Mouse (Mus musculus) liver, embryonic 12.5 days (tissue): ENCODE measurements around the gene 1600015I10Rik. TPM values are rescaled to one million over a fixed set of nuclear protein-coding genes. Genes with fewer than 3 reads are reported as not detected.
"Not testable (repeated sequence)": the region's sequence is repeated elsewhere in the genome, so short reads cannot be mapped to it uniquely, and the experiment has no call there.

Source experiments
- ATAC-seq: fragments of 200-750 bp; cut with Nextera tagmentation; 2 replicates; pipeline ENCODE4 v1.8.0; 2017; ENCODE audit warnings: moderate number of reproducible peaks, mild to moderate bottlenecking, moderate library complexity
- H3K27ac ChIP-seq: fragments of 300-500 bp; sonication (generic); 2 replicates; pipeline ENCODE4 v1.5.1; 2016; ENCODE audit warnings: mild to moderate bottlenecking
- H3K27me3 ChIP-seq: fragments of 300-500 bp; sonication (generic); replicated peaks from 2 replicates; pipeline ENCODE4 v1.6.1; 2016; ENCODE audit warnings: mild to moderate bottlenecking, moderate library complexity
- H3K36me3 ChIP-seq: fragments of 300-500 bp; sonication (generic); 2 replicates; pipeline ENCODE4 v1.6.1; 2016; ENCODE audit warnings: mild to moderate bottlenecking, moderate library complexity
- H3K4me1 ChIP-seq: fragments of 300-500 bp; sonication (generic); 2 replicates; pipeline ENCODE4 v1.6.1; 2016
- H3K4me2 ChIP-seq: fragments of 300-500 bp; sonication (generic); 2 replicates; pipeline ENCODE4 v1.6.1; 2016; ENCODE audit warnings: mild to moderate bottlenecking, moderate library complexity
- H3K4me3 ChIP-seq: fragments of 300-500 bp; sonication (generic); 2 replicates; pipeline ENCODE4 v1.5.1; 2016; ENCODE audit warnings: mild to moderate bottlenecking, moderate library complexity
- H3K9ac ChIP-seq: fragments of 300-500 bp; sonication (generic); 2 replicates; pipeline ENCODE4 v1.6.1; 2016; ENCODE audit warnings: mild to moderate bottlenecking, moderate library complexity
- H3K9me3 ChIP-seq: fragments of 300-500 bp; sonication (generic); replicated peaks from 2 replicates; pipeline ENCODE4 v1.6.1; 2016; ENCODE audit warnings: mild to moderate bottlenecking, moderate library complexity
- WGBS: fragments of 180-500 bp; shearing (Covaris S2); methylation state at CpG from one replicate; pipeline ENCODE4 v1.1.7; 2016; ENCODE audit not compliant: insufficient replicate concordance; 5-methylcytosine and 5-hydroxymethylcytosine counted together
- polyA plus RNA-seq: library from polyadenylated mRNA; unstranded; fragments of >200 nt; fragmentation: Nextera tagmentation; extraction: Ambion mirVana; gene quantifications from 2 replicates; pipeline ENCODE4 v1.2.1, GENCODE M21; 2016

1600015I10Rik gene
- polyA plus RNA-seq, result not detected in 2 replicates

- no peaks in the 10 kb centered on the region for H3K4me1 ChIP-seq
- H3K27ac ChIP-seq, result no peak within 1 kb of the TSS
- no peak for ATAC-seq
- H3K36me3 ChIP-seq, result no peaks in the 10 kb centered on the region
- WGBS, result 68% methylated on average over 5 of the region's 5 CpGs
- H3K9ac ChIP-seq, result no peak within 1 kb of the TSS
- no peak within 1 kb of the TSS for H3K4me3 ChIP-seq
- H3K4me2 ChIP-seq, result no peak within 1 kb of the TSS
- H3K9me3 ChIP-seq, result no peaks in the 10 kb centered on the region
- no peaks in the 10 kb centered on the region for H3K27me3 ChIP-seq
These were observed at the start of gene 1600015I10Rik for GRCm38 (mm10) chr6:48929595-48929994. Gene 1600015I10Rik, plus strand, starts transcription at chr6:48929895.

GRCm38 (mm10) chr6:48894203-48894602 is 35.5 kb upstream of the 1600015I10Rik start:
- no peak overlapping the region for H3K27ac ChIP-seq
- H3K4me1 ChIP-seq, result peaks cover 16% of the 10 kb centered on the region; the same call in 1 of the 2 replicates
- no peaks in the 10 kb centered on the region for H3K27me3 ChIP-seq
- H3K9ac ChIP-seq, result no peak overlapping the region
- ATAC-seq, result no peak
- no peaks in the 10 kb centered on the region for H3K9me3 ChIP-seq
- no peak overlapping the region for H3K4me2 ChIP-seq
- 9% methylated on average over 4 of the region's 4 CpGs for WGBS
- no peak overlapping the region for H3K4me3 ChIP-seq
- H3K36me3 ChIP-seq, result no peaks in the 10 kb centered on the region

- H3K9ac ChIP-seq, result no peak overlapping the region
- H3K4me3 ChIP-seq, result no peak overlapping the region
- H3K36me3 ChIP-seq, result no peaks in the 10 kb centered on the region
- 64% methylated on average over 8 of the region's 8 CpGs for WGBS
- no peak overlapping the region for H3K27ac ChIP-seq
- no peaks in the 10 kb centered on the region for H3K9me3 ChIP-seq
- H3K4me2 ChIP-seq, result no peak overlapping the region
- ATAC-seq, result no peak
- peaks cover 16% of the 10 kb centered on the region; the same call in 1 of the 2 replicates for H3K4me1 ChIP-seq
- no peaks in the 10 kb centered on the region for H3K27me3 ChIP-seq
These were observed 34.5 kb upstream of the 1600015I10Rik start for GRCm38 (mm10) chr6:48894938-48895818.

- Histone ChIP-seq H3K9me3 (no peaks in the 10 kb centered on the region), H3K27ac (no peak overlapping the region), H3K36me3 (no peaks in the 10 kb centered on the region), H3K4me3 (no peak overlapping the region), H3K4me2 (no peak overlapping the region), H3K4me1 (peaks cover 16% of the 10 kb centered on the region; the same call in 1 of the 2 replicates), H3K27me3 (no peaks in the 10 kb centered on the region), H3K9ac (no peak overlapping the region)
- WGBS, result 74% methylated on average over 5 of the region's 5 CpGs
- ATAC-seq, result no peak
These were observed 33.8 kb upstream of the 1600015I10Rik start for GRCm38 (mm10) chr6:48895941-48896340.

DNA sequence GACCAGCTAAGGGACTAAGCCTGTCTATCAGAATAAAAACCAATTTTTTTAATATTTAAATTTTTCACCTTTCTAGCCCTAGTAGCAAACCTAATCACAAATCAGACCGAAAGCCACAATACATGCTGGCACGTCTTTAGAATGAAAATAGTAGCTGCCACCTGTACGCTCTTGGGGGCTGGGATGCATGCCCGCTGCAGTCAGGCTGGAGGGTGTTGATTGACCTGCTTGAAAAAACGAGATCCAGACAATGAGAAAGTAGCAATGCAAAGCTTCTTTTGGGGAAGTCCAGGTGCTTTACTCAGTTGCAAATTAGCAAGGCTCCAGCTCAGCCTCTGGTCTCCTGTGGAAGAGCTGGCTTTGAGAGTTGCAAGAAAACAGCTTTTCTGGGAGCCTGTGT is 32.7 kb upstream of the 1600015I10Rik start:
- 71% methylated on average over 5 of the region's 5 CpGs for WGBS

GRCm38 (mm10) chr6:48901316-48901715 is 28.4 kb upstream of the 1600015I10Rik start:
- not testable (repeated sequence) for H3K4me3 ChIP-seq, H3K9ac ChIP-seq, H3K9me3 ChIP-seq, H3K36me3 ChIP-seq, H3K27ac ChIP-seq, H3K27me3 ChIP-seq, H3K4me2 ChIP-seq, H3K4me1 ChIP-seq, ATAC-seq
- 81% methylated on average over 11 of the region's 11 CpGs for WGBS

More for the DNA sequence above, 32.7 kb upstream of the 1600015I10Rik start:
- no peaks in the 10 kb centered on the region for H3K36me3 ChIP-seq
- H3K9ac ChIP-seq, result no peak overlapping the region
- H3K27me3 ChIP-seq, result no peaks in the 10 kb centered on the region
- peaks cover 16% of the 10 kb centered on the region; the same call in 1 of the 2 replicates for H3K4me1 ChIP-seq
- H3K4me2 ChIP-seq, result no peak overlapping the region
- no peak overlapping the region for H3K4me3 ChIP-seq
- no peaks in the 10 kb centered on the region for H3K9me3 ChIP-seq
- no peak for ATAC-seq
- H3K27ac ChIP-seq, result no peak overlapping the region

DNA sequence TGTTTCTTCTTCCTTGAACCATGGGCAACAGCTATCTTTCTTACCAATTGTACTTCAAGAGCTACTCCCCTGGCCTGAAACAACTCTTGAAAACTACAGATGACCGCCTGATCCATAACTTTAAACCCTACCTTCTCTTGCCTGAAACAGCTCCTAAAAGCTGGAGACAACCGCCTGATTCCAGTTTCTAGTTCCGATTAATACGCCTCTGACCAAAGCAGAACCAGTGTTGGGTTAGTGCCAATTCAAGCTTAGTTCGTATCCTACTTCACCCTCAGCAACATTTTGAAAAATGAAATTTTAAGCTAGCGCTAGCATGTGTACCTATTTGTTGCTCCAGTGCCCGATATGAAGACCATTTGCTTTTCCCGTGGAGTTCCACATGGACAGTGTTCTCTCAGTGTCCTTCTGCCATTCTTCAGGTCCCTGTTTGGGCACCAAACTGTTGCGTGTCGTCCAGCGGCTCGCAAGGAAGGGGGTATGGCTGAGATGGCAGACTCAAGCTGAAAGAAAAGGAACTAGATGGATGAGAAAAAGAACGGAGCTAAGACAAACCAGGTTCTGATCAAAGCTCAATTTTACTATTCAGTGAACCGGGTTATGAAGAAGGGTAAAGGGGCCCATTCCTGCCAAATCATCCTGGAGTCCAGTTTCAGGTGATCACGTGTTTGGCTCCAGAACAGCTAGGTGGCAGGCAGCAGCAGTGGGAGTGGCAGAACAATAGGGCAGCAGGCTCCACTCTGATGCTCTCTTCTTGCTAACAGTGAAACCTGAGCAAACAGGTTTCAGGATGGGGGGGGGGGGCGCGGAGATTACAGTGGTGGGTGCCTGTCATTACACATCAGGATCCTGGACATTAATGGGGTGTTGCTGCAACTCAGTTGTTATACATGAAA is 26.9 kb upstream of the 1600015I10Rik start:
- no peak overlapping the region for H3K4me2 ChIP-seq
- no peaks in the 10 kb centered on the region for H3K9me3 ChIP-seq
- no peak for ATAC-seq
- no peak overlapping the region for H3K27ac ChIP-seq
- no peaks in the 10 kb centered on the region for H3K36me3 ChIP-seq
- H3K9ac ChIP-seq, result no peak overlapping the region
- no peaks in the 10 kb centered on the region for H3K4me1 ChIP-seq
- H3K27me3 ChIP-seq, result no peaks in the 10 kb centered on the region
- WGBS, result 80% methylated on average over 17 of the region's 17 CpGs
- no peak overlapping the region for H3K4me3 ChIP-seq

- no peaks in the 10 kb centered on the region for H3K36me3 ChIP-seq
- WGBS, result 70% methylated on average over 4 of the region's 4 CpGs
- no peaks in the 10 kb centered on the region for H3K9me3 ChIP-seq
- H3K4me1 ChIP-seq, result no peaks in the 10 kb centered on the region
- H3K27me3 ChIP-seq, result no peaks in the 10 kb centered on the region
- no peak for ATAC-seq
- no peak overlapping the region for H3K4me3 ChIP-seq
- no peak overlapping the region for H3K27ac ChIP-seq
- H3K4me2 ChIP-seq, result no peak overlapping the region
- H3K9ac ChIP-seq, result no peak overlapping the region
These were observed 26.3 kb upstream of the 1600015I10Rik start for GRCm38 (mm10) chr6:48903437-48903836.

GRCm38 (mm10) chr6:48905606-48906005 is 24.1 kb upstream of the 1600015I10Rik start:
- WGBS, result 76% methylated on average over 13 of the region's 13 CpGs
- Histone ChIP-seq H3K4me2 (no peak overlapping the region), H3K9ac (no peak overlapping the region), H3K27me3 (no peaks in the 10 kb centered on the region), H3K27ac (no peak overlapping the region), H3K9me3 (no peaks in the 10 kb centered on the region), H3K36me3 (no peaks in the 10 kb centered on the region), H3K4me1 (no peaks in the 10 kb centered on the region), H3K4me3 (no peak overlapping the region)
- ATAC-seq, result no peak

DNA sequence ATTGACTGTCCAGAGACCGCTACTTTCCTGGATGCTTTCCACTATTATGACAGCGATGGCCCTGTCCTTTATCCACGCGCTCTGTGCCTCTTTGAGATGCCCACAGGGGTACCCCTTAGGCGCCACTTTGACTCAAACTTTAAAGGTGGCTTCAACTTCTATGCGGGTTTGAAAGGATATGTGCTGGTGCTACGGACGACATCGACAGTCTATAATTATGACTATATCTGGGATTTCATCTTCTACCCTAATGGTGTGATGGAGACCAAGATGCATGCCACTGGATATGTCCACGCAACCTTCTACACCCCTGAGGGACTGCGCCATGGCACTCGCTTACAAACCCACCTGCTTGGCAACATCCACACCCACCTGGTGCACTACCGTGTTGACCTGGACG is 23.3 kb upstream of the 1600015I10Rik start:
- ATAC-seq, result no peak
- WGBS, result 86% methylated on average over 14 of the region's 14 CpGs
- no peak overlapping the region for H3K27ac ChIP-seq

GRCm38 (mm10) chr6:48909229-48909628 is 20.5 kb upstream of the 1600015I10Rik start:
- Histone ChIP-seq H3K27ac (no peak overlapping the region), H3K9ac (no peak overlapping the region), H3K4me1 (no peaks in the 10 kb centered on the region), H3K4me2 (no peak overlapping the region), H3K36me3 (no peaks in the 10 kb centered on the region), H3K27me3 (no peaks in the 10 kb centered on the region), H3K9me3 (no peaks in the 10 kb centered on the region), H3K4me3 (no peak overlapping the region)
- no peak for ATAC-seq
- WGBS, result 57% methylated on average over 1 of the region's 1 CpGs

More for the DNA sequence above, 23.3 kb upstream of the 1600015I10Rik start:
- H3K4me1 ChIP-seq, result no peaks in the 10 kb centered on the region
- no peaks in the 10 kb centered on the region for H3K27me3 ChIP-seq
- H3K4me2 ChIP-seq, result no peak overlapping the region
- H3K9me3 ChIP-seq, result no peaks in the 10 kb centered on the region
- H3K4me3 ChIP-seq, result no peak overlapping the region
- H3K9ac ChIP-seq, result no peak overlapping the region
- no peaks in the 10 kb centered on the region for H3K36me3 ChIP-seq

DNA sequence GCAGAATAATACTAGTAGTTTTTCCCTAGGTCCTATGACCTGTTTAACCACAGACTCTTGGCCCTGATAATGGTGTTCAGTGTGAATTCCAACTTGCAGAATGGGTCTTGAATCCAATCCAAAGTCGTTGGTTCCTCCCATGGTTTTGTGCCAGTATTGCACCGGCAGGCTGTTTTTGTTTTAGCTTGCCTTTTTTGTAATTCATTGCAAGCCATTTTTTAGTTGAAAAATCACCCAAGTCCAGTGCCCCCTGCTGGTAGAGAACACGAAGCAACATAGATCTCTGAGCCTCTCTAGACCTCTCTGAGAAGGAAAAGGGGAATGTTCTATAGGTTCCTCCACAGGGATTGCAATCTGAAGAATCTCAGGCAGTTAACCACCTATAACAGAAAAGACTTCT is 17.7 kb upstream of the 1600015I10Rik start:
- H3K36me3 ChIP-seq, result no peaks in the 10 kb centered on the region
- H3K9me3 ChIP-seq, result no peaks in the 10 kb centered on the region
- H3K9ac ChIP-seq, result no peak overlapping the region
- no peaks in the 10 kb centered on the region for H3K4me1 ChIP-seq
- H3K4me3 ChIP-seq, result no peak overlapping the region
- H3K4me2 ChIP-seq, result no peak overlapping the region
- H3K27ac ChIP-seq, result no peak overlapping the region
- 23% methylated on average over 3 of the region's 3 CpGs for WGBS
- H3K27me3 ChIP-seq, result no peaks in the 10 kb centered on the region
- ATAC-seq, result no peak
